Mouse (Mus musculus) thymus, adult 2 months (tissue): ENCODE measurements around the gene Gltpd2. TPM values are rescaled to one million over a fixed set of nuclear protein-coding genes. Genes with fewer than 3 reads are reported as not detected.
"Not testable (repeated sequence)": the region's sequence is repeated elsewhere in the genome, so short reads cannot be mapped to it uniquely, and the experiment has no call there.

Source experiments
- DNase-seq: peaks from one replicate; pipeline ENCODE4 v3.0.0; 2021
- H3K27ac ChIP-seq: fragments of 200-500 bp; 2 replicates; pipeline ENCODE4 v1.5.1; 2012; ENCODE audit warnings: low read length, control low read depth; ENCODE audit not compliant: control insufficient read depth, insufficient read depth
- H3K27me3 ChIP-seq: fragments of 200-500 bp; 2 replicates; pipeline ENCODE4 v1.6.1; 2012; ENCODE audit warnings: mild to moderate bottlenecking, low read length, moderate library complexity, mixed read lengths; ENCODE audit not compliant: control insufficient read depth, insufficient read depth
- H3K36me3 ChIP-seq: fragments of 200-500 bp; 2 replicates; pipeline ENCODE4 v1.6.1; 2012; ENCODE audit warnings: mild to moderate bottlenecking, low read length, moderate library complexity; ENCODE audit not compliant: control insufficient read depth, insufficient read depth
- H3K4me1 ChIP-seq: fragments of 200-500 bp; replicated peaks from 2 replicates; pipeline ENCODE4 v1.6.1; 2012; ENCODE audit warnings: low read length; ENCODE audit not compliant: control insufficient read depth, insufficient read depth
- H3K4me3 ChIP-seq: fragments of 200-500 bp; 2 replicates; pipeline ENCODE4 v1.5.1; 2012; ENCODE audit warnings: mild to moderate bottlenecking, low read length, control low read depth, moderate library complexity; ENCODE audit not compliant: control insufficient read depth, insufficient read depth
- CTCF ChIP-seq: fragments of 200-500 bp; IDR thresholded peaks from 2 replicates; pipeline ENCODE4 v1.5.1; 2012; ENCODE audit warnings: mild to moderate bottlenecking, control low read depth, low read length, moderate library complexity, borderline replicate concordance; ENCODE audit not compliant: control insufficient read depth, poor library complexity, insufficient read depth; ENCODE audit errors: extremely low read depth
- POLR2A ChIP-seq: fragments of 200-500 bp; IDR thresholded peaks from 2 replicates; pipeline ENCODE4 v1.6.1; 2012; ENCODE audit warnings: mild to moderate bottlenecking, low read length, control low read depth, moderate library complexity; ENCODE audit not compliant: control insufficient read depth, poor library complexity, insufficient read depth; ENCODE audit errors: extremely low read depth
- WGBS: fragments of 180-500 bp; shearing (Covaris S2); methylation state at CpG from one replicate; pipeline ENCODE4 v1.1.7; 2018; 5-methylcytosine and 5-hydroxymethylcytosine counted together
- polyA plus RNA-seq: library from polyadenylated mRNA; depleted of rRNA; stranded (reverse); fragments of >200 nt; gene quantifications from 2 replicates; pipeline ENCODE4 v1.2.3, GENCODE M21; 2012; rRNA removed

Gene Gltpd2
- 0.22 and 0.50 TPM in 2 replicates for polyA plus RNA-seq

GRCm38 (mm10) chr11:70518923-70519322 lies at the start of gene Gltpd2:
Gene Gltpd2 (plus strand): TSS chr11:70519196.
- 96% methylated on average over 10 of the region's 10 CpGs for WGBS
- Histone ChIP-seq H3K27ac (no peak within 1 kb of the TSS), H3K4me1 (no peaks in the 10 kb centered on the region), H3K36me3 (no peaks in the 10 kb centered on the region), H3K4me3 (no peak within 1 kb of the TSS), H3K27me3 (no peaks in the 10 kb centered on the region)
- TF ChIP-seq POLR2A (no peak), CTCF (no peak)
- DNase-seq = no peak

- WGBS = 98% methylated on average over 3 of the region's 3 CpGs
- Histone ChIP-seq H3K36me3 (no peaks in the 10 kb centered on the region), H3K4me3 (no peak overlapping the region), H3K4me1 (no peaks in the 10 kb centered on the region), H3K27me3 (no peaks in the 10 kb centered on the region), H3K27ac (no peak overlapping the region)
- no peak for DNase-seq
- TF ChIP-seq CTCF (no peak), POLR2A (no peak)
These were observed 49.2 kb upstream of the Gltpd2 start for GRCm38 (mm10) chr11:70469764-70470163.

GRCm38 (mm10) chr11:70472716-70473115 lies 46.3 kb upstream of the Gltpd2 start:
- H3K27ac ChIP-seq = no peak overlapping the region
- no peak overlapping the region for H3K4me3 ChIP-seq
- no peak for TF ChIP-seq CTCF
- TF ChIP-seq POLR2A = no peak
- DNase-seq = no peak
- no peaks in the 10 kb centered on the region for H3K36me3 ChIP-seq
- no peaks in the 10 kb centered on the region for H3K4me1 ChIP-seq
- no peaks in the 10 kb centered on the region for H3K27me3 ChIP-seq

- 92% methylated on average over 5 of the region's 5 CpGs for WGBS
- not testable (repeated sequence) for H3K36me3 ChIP-seq, H3K4me3 ChIP-seq, DNase-seq, H3K4me1 ChIP-seq, H3K27ac ChIP-seq, H3K27me3 ChIP-seq
These were observed 45.7 kb upstream of the Gltpd2 start for GRCm38 (mm10) chr11:70473291-70473690.

GRCm38 (mm10) chr11:70474872-70475534 lies 44.0 kb upstream of the Gltpd2 start:
- no peaks in the 10 kb centered on the region for H3K36me3 ChIP-seq
- TF ChIP-seq CTCF = no peak
- no peak overlapping the region for H3K27ac ChIP-seq
- no peaks in the 10 kb centered on the region for H3K27me3 ChIP-seq
- no peaks in the 10 kb centered on the region for H3K4me1 ChIP-seq
- H3K4me3 ChIP-seq = no peak overlapping the region
- 92% methylated on average over 12 of the region's 12 CpGs for WGBS
- DNase-seq = no peak

- Histone ChIP-seq H3K4me1 (no peaks in the 10 kb centered on the region), H3K27me3 (no peaks in the 10 kb centered on the region), H3K4me3 (no peak overlapping the region), H3K27ac (no peak overlapping the region), H3K36me3 (no peaks in the 10 kb centered on the region)
- TF ChIP-seq POLR2A = no peak
- no peak for TF ChIP-seq CTCF
- no peak for DNase-seq
- WGBS = 83% methylated on average over 2 of the region's 2 CpGs
These were observed 33.5 kb upstream of the Gltpd2 start for GRCm38 (mm10) chr11:70485498-70485897.

- WGBS = 80% methylated on average over 4 of the region's 4 CpGs
- TF ChIP-seq POLR2A (no peak), CTCF (no peak)
- Histone ChIP-seq H3K4me1 (no peaks in the 10 kb centered on the region), H3K27ac (no peak overlapping the region), H3K4me3 (no peak overlapping the region), H3K36me3 (no peaks in the 10 kb centered on the region), H3K27me3 (no peaks in the 10 kb centered on the region)
- no peak for DNase-seq
These were observed 31.2 kb upstream of the Gltpd2 start for GRCm38 (mm10) chr11:70487816-70488215.
